Mouse (Mus musculus) heart, postnatal 0 days (tissue): Measurements from ENCODE around the gene Nrcam. TPM values are rescaled to one million over a fixed set of nuclear protein-coding genes. Genes with fewer than 3 reads are reported as not detected.

Experiments used
- ATAC-seq: fragments of 200-750 bp; cut with Nextera tagmentation; 2 replicates; pipeline ENCODE4 v1.8.0; 2017; ENCODE audit warnings: low read depth, moderate number of reproducible peaks, moderate library complexity; ENCODE audit not compliant: insufficient read depth
- DNase-seq: peaks from one replicate; pipeline ENCODE4 v3.0.0-alpha.2; 2016; ENCODE audit warnings: low spot score
- H3K27ac ChIP-seq: fragments of 300-500 bp; sonication (generic); 2 replicates; pipeline ENCODE4 v1.5.1; 2014; ENCODE audit warnings: low read depth, mild to moderate bottlenecking
- H3K27me3 ChIP-seq: fragments of 300-500 bp; sonication (generic); 2 replicates; pipeline ENCODE4 v1.6.1; 2014; ENCODE audit warnings: low read length, mixed read lengths; ENCODE audit not compliant: control insufficient read depth, insufficient read depth
- H3K36me3 ChIP-seq: fragments of 300-500 bp; sonication (generic); replicated peaks from 2 replicates; pipeline ENCODE4 v1.6.1; 2014; ENCODE audit warnings: low read length, mixed read lengths; ENCODE audit not compliant: control insufficient read depth, insufficient read depth
- H3K4me1 ChIP-seq: fragments of 300-500 bp; sonication (generic); 2 replicates; pipeline ENCODE4 v1.6.1; 2014; ENCODE audit warnings: antibody characterized with exemption; ENCODE audit not compliant: control insufficient read depth, insufficient read depth
- H3K4me2 ChIP-seq: fragments of 300-500 bp; sonication (generic); 2 replicates; pipeline ENCODE4 v1.6.1; 2014; ENCODE audit warnings: low read depth, mild to moderate bottlenecking, low read length, moderate library complexity
- H3K4me3 ChIP-seq: fragments of 300-500 bp; sonication (generic); 2 replicates; pipeline ENCODE4 v1.5.1; 2014; ENCODE audit warnings: low read depth, low read length
- H3K9ac ChIP-seq: fragments of 300-500 bp; sonication (generic); replicated peaks from 2 replicates; pipeline ENCODE4 v1.6.1; 2014; ENCODE audit warnings: low read depth, low read length, mixed read lengths
- H3K9me3 ChIP-seq: fragments of 300-500 bp; sonication (generic); replicated peaks from 2 replicates; pipeline ENCODE4 v1.6.1; 2016; ENCODE audit warnings: low read length; ENCODE audit not compliant: control insufficient read depth
- CTCF ChIP-seq: IDR thresholded peaks from 2 replicates; pipeline ENCODE4 v1.5.1; 2016; ENCODE audit warnings: antibody characterized with exemption, control low read depth, low read depth
- EP300 ChIP-seq: IDR thresholded peaks from 2 replicates; pipeline ENCODE4 v1.6.1; 2016; ENCODE audit warnings: antibody characterized with exemption, low read depth
- WGBS: fragments of 180-500 bp; shearing (Covaris S2); extraction: QIAGEN DNeasy Blood & Tissue Kit; methylation state at CpG from one replicate; pipeline ENCODE4 v1.1.7; 2014; 5-methylcytosine and 5-hydroxymethylcytosine counted together
- polyA plus RNA-seq: library from polyadenylated mRNA; unstranded; fragments of >200 nt; fragmentation: Nextera tagmentation; extraction: Ambion mirVana; gene quantifications from 2 replicates; pipeline ENCODE4 v1.2.1, GENCODE M21; 2015
- total RNA-seq: library from RNA; depleted of rRNA; stranded (reverse); fragments of >200 nt; gene quantifications from 2 replicates; pipeline ENCODE4 v1.2.3, GENCODE M21; 2014; ENCODE audit warnings: low replicate concordance

Gene Nrcam
- total and polyA plus RNA-seq, 2 experiments from 2014 or later: 0.20 to 5.0 TPM

DNA sequence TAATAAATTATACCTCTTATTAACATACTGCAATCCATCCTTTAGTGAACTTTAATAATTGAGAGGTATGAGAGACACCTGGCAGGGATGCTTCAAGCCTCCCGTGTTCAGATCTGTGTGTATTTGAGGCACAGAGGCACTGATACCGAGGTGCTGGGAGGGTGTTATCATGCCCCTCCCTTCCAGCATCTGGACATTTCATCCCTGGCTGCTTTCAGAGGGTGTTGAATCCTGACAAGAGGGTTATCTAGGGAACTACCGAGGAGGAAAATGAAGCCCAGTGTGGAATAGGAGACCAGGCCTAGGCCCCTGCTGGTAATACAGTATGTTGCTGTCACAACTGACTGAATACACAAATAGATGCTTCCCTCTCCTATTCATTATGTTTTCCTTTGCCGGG lies 133.8 kb downstream of the Nrcam start:
- TF ChIP-seq CTCF (no peak), EP300 (no peak)
- DNase-seq (no peak), ATAC-seq (no peak)
- Histone ChIP-seq H3K4me1 (no peaks in the 10 kb centered on the region), H3K27me3 (no peaks in the 10 kb centered on the region), H3K27ac (no peak overlapping the region), H3K9ac (no peak overlapping the region), H3K36me3 (no peaks in the 10 kb centered on the region), H3K4me3 (no peak overlapping the region), H3K9me3 (no peaks in the 10 kb centered on the region), H3K4me2 (no peak overlapping the region)
- 21% methylated on average over 4 of the region's 4 CpGs for WGBS

DNA sequence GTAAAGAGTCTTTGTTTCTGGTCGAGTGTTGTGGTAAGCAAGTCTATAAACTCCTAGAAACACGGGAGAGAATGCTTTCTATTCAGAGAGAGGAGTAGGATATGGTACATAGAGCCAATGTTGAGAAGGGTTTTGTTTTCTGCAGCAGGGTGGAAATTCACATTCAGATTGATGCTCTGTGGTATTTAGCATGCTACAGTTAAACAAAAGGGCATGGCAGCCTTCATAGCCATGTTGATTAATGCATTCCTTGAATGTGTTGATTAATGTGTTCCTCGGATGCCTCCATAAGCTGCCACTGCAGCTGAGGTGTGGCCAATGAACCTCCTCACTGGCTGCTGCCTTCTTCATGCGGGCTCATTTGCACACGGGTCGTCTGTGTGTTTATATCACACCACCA lies 134.3 kb downstream of the Nrcam start:
- H3K4me3 ChIP-seq: no peak overlapping the region
- 61% methylated on average over 6 of the region's 6 CpGs for WGBS

DNA sequence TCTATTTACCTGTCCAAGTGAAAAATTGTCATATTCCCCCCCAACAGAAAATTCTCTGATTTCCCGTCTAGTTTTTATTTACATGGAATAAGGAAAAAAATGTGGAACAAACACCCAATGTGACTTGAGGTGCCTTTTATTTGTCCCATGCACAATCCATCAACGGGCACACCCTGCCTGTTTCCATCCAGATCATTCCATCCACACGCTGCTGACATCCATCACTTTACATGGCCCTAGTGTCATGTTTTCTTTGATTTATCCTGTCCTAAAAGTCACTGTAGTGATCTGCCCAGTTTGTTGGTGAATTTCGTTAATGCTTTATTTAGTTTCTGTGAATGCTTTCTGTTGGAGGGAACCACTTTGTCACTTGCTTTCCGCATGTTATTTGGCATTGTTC lies 142.4 kb downstream of the Nrcam start:
- Histone ChIP-seq H3K9ac (no peak overlapping the region), H3K36me3 (no peaks in the 10 kb centered on the region), H3K4me1 (no peaks in the 10 kb centered on the region), H3K4me3 (no peak overlapping the region), H3K4me2 (no peak overlapping the region), H3K27me3 (no peaks in the 10 kb centered on the region), H3K27ac (no peak overlapping the region), H3K9me3 (no peaks in the 10 kb centered on the region)
- ATAC-seq: no peak
- DNase-seq: no peak
- WGBS: 76% methylated on average over 5 of the region's 5 CpGs
- no peak for TF ChIP-seq CTCF
- TF ChIP-seq EP300: no peak

More for the DNA sequence above, 134.3 kb downstream of the Nrcam start:
- no peak overlapping the region for H3K9ac ChIP-seq
- H3K27me3 ChIP-seq: no peaks in the 10 kb centered on the region
- H3K4me2 ChIP-seq: no peak overlapping the region
- ATAC-seq (no peak), DNase-seq (no peak)
- no peak overlapping the region for H3K27ac ChIP-seq
- no peaks in the 10 kb centered on the region for H3K36me3 ChIP-seq
- TF ChIP-seq CTCF: no peak
- TF ChIP-seq EP300: no peak
- H3K9me3 ChIP-seq: no peaks in the 10 kb centered on the region
- no peaks in the 10 kb centered on the region for H3K4me1 ChIP-seq

DNA sequence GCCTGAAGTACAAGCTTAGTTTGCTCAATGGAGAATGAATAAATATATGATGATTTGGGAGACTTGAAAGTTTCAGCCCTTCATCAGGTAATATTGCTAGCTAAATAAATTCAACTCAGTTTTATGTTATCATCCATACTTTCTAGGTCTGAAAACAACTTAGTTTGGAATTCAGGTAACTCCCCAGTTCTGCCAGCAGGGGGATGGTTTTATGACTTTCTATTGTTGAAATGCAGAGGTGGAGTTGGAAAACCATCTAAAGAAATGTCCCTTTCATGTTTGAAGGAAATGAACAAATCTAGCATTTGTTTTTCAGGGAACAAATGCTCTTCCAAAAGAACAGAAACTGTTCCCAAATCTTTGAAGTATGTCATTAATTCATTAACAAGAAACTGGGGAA lies 146.7 kb downstream of the Nrcam start:
- H3K4me2 ChIP-seq: no peak overlapping the region
- H3K4me3 ChIP-seq: no peak overlapping the region
- no peak for DNase-seq
- no peak for ATAC-seq
- no peak overlapping the region for H3K27ac ChIP-seq
- no peak for TF ChIP-seq EP300
- no peak for TF ChIP-seq CTCF
- no peaks in the 10 kb centered on the region for H3K27me3 ChIP-seq
- no peaks in the 10 kb centered on the region for H3K4me1 ChIP-seq
- H3K9ac ChIP-seq: no peak overlapping the region
- H3K36me3 ChIP-seq: no peaks in the 10 kb centered on the region
- no peaks in the 10 kb centered on the region for H3K9me3 ChIP-seq

DNA sequence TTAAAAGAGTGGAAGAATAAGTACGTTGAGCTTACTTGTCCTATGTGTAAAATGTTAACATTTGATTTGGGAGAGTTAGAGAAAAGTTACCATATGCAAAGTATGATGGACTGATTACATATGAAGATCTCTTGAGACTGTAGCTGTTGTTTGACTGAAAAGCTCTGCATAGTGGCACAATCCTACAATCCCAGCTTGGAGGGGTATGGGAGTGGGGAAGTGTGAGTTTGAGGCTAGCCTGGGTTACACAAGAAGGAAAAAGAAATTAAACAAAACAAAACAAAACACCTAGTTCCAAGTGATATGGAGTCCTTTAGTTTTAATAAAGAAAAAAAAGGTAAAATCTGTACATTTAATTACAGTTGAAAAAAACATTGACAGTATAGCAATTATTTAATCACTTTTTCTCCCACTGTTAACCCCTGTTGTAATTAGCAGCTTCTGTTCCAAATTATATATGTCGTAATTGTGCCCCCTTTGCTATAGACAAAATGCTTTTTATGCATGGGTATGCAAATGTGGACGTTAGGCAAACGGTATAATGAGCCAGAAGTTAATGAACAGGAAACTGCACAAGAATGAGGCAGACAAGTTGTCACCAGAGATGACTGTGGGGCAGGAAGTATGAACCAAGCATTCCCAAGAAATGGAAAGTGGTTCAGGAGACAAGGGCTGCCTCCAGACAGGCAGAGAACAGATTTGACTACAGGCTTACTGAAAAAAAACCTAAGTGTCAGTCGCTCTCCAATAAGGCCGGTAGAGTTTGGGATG lies 150.8 kb downstream of the Nrcam start:
- Histone ChIP-seq H3K27ac (no peak overlapping the region), H3K9me3 (no peaks in the 10 kb centered on the region), H3K27me3 (no peaks in the 10 kb centered on the region), H3K4me3 (no peak overlapping the region), H3K4me1 (no peaks in the 10 kb centered on the region), H3K9ac (no peak overlapping the region), H3K4me2 (no peak overlapping the region), H3K36me3 (no peaks in the 10 kb centered on the region)
- ATAC-seq (no peak), DNase-seq (no peak)
- WGBS: 69% methylated on average over 6 of the region's 6 CpGs
- no peak for TF ChIP-seq EP300

DNA sequence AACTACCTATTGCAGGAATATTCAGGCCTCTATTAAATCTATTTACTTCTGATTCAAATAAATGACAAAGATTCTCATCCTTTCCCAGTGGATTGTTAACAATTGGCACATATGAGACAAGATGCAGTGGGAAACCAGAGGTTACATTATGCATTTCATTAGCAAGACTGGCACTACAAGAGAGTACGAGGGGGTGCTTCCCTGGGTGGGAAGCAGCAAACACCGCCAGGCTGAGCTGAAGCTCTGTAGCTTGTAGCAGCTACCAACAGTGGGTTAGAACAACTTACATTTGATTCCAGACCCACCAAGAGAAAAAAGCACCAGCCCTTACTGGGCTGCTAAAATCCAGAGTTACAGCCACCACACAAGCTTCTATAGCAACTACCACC lies 151.3 kb downstream of the Nrcam start:
- no peaks in the 10 kb centered on the region for H3K36me3 ChIP-seq
- no peak overlapping the region for H3K9ac ChIP-seq
- no peak for ATAC-seq
- no peak overlapping the region for H3K27ac ChIP-seq
- no peak for DNase-seq
- WGBS: 76% methylated on average over 2 of the region's 2 CpGs
- TF ChIP-seq CTCF (no peak), EP300 (no peak)
- H3K9me3 ChIP-seq: no peaks in the 10 kb centered on the region
- H3K27me3 ChIP-seq: no peaks in the 10 kb centered on the region
- H3K4me2 ChIP-seq: no peak overlapping the region
- no peak overlapping the region for H3K4me3 ChIP-seq
- H3K4me1 ChIP-seq: no peaks in the 10 kb centered on the region
